Mouse (Mus musculus) lung, embryonic 15.5 days (tissue): ENCODE results near the gene Tmprss7. TPM values are rescaled to one million over a fixed set of nuclear protein-coding genes. Genes with fewer than 3 reads are reported as not detected.

Experiments used
- ATAC-seq: fragments of 200-750 bp; cut with Nextera tagmentation; 2 replicates; pipeline ENCODE4 v1.8.0; 2017; ENCODE audit warnings: moderate number of reproducible peaks, borderline replicate concordance; ENCODE audit not compliant: low FRiP score, low TSS enrichment; ENCODE audit errors: extremely low read depth
- H3K27ac ChIP-seq: fragments of 300-500 bp; sonication (generic); 2 replicates; pipeline ENCODE4 v1.5.1; 2015; ENCODE audit warnings: moderate library complexity, mild to moderate bottlenecking, inconsistent platforms
- H3K27me3 ChIP-seq: fragments of 300-500 bp; sonication (generic); 2 replicates; pipeline ENCODE4 v1.6.1; 2015; ENCODE audit warnings: inconsistent platforms
- H3K36me3 ChIP-seq: fragments of 300-500 bp; sonication (generic); 2 replicates; pipeline ENCODE4 v1.6.1; 2015; ENCODE audit warnings: inconsistent platforms
- H3K4me1 ChIP-seq: fragments of 300-500 bp; sonication (generic); 2 replicates; pipeline ENCODE4 v1.6.1; 2015; ENCODE audit warnings: inconsistent platforms
- H3K4me2 ChIP-seq: fragments of 300-500 bp; sonication (generic); 2 replicates; pipeline ENCODE4 v1.6.1; 2015; ENCODE audit warnings: inconsistent platforms, mild to moderate bottlenecking, moderate library complexity
- H3K4me3 ChIP-seq: fragments of 300-500 bp; sonication (generic); 2 replicates; pipeline ENCODE4 v1.5.1; 2015; ENCODE audit warnings: mild to moderate bottlenecking, inconsistent platforms
- H3K9ac ChIP-seq: fragments of 300-500 bp; sonication (generic); 2 replicates; pipeline ENCODE4 v1.6.1; 2015; ENCODE audit warnings: inconsistent platforms
- H3K9me3 ChIP-seq: fragments of 300-500 bp; sonication (generic); 2 replicates; pipeline ENCODE4 v1.6.1; 2016; ENCODE audit warnings: inconsistent platforms
- WGBS: fragments of 180-500 bp; shearing (Covaris S2); methylation state at CpG from one replicate; pipeline ENCODE4 v1.1.7; 2015; 5-methylcytosine and 5-hydroxymethylcytosine counted together
- polyA plus RNA-seq: library from polyadenylated mRNA; unstranded; fragments of >200 nt; fragmentation: Nextera tagmentation; extraction: Ambion mirVana; gene quantifications from 2 replicates; pipeline ENCODE4 v1.2.1, GENCODE M21; 2015

Gene Tmprss7
- 0.10 TPM in 1 of 2 replicates, not detected in the other for polyA plus RNA-seq

- Histone ChIP-seq H3K4me2 (no peak within 1 kb of the TSS), H3K4me1 (no peaks in the 10 kb centered on the region; the same call in 1 of the 2 replicates), H3K9me3 (no peaks in the 10 kb centered on the region), H3K27me3 (no peaks in the 10 kb centered on the region), H3K9ac (no peak within 1 kb of the TSS), H3K36me3 (no peaks in the 10 kb centered on the region), H3K4me3 (no peak within 1 kb of the TSS), H3K27ac (no peak within 1 kb of the TSS)
- 67% methylated on average over 10 of the region's 10 CpGs for WGBS
- no peak for ATAC-seq
Observed at GRCm38 (mm10) chr16:45693558-45693957, at the start of gene Tmprss7. Gene Tmprss7, minus strand, starts transcription at chr16:45693658.

- H3K4me3 ChIP-seq: peak within 1 kb of the TSS; percentile 93
- H3K36me3 ChIP-seq: peaks cover 11% of the 10 kb centered on the region
- H3K9ac ChIP-seq: peak within 1 kb of the TSS; percentile 93
- peak within 1 kb of the TSS; percentile 67 for H3K4me2 ChIP-seq
- peaks cover 17% of the 10 kb centered on the region for H3K4me1 ChIP-seq
- no peaks in the 10 kb centered on the region for H3K9me3 ChIP-seq
- no peaks in the 10 kb centered on the region for H3K27me3 ChIP-seq
- under 1% methylated on average over 46 of the region's 51 CpGs for whole genome bisulfite sequencing
- peak; percentile 99 for ATAC-seq
- H3K27ac ChIP-seq: peak within 1 kb of the TSS; percentile 97
Observed at GRCm38 (mm10) chr16:45742615-45743476, 49.4 kb upstream of the Tmprss7 start, which contains the start of gene Abhd10. Gene Abhd10, minus strand, starts transcription at chr16:45742955.

- H3K9ac ChIP-seq: no peak overlapping the region
- H3K4me1 ChIP-seq: peaks cover 9% of the 10 kb centered on the region
- H3K36me3 ChIP-seq: peaks cover 31% of the 10 kb centered on the region; the same call in 1 of the 2 replicates
- H3K27me3 ChIP-seq: no peaks in the 10 kb centered on the region
- no peaks in the 10 kb centered on the region for H3K9me3 ChIP-seq
- WGBS: 79% methylated on average over 8 of the region's 8 CpGs
- H3K4me2 ChIP-seq: no peak overlapping the region
- no peak overlapping the region for H3K4me3 ChIP-seq
- no peak for ATAC-seq
- H3K27ac ChIP-seq: no peak overlapping the region
Observed at GRCm38 (mm10) chr16:45737880-45738279, 44.4 kb upstream of the Tmprss7 start.

GRCm38 (mm10) chr16:45736724-45737123, 43.3 kb upstream of the Tmprss7 start:
- Histone ChIP-seq H3K4me3 (no peak overlapping the region), H3K27me3 (no peaks in the 10 kb centered on the region), H3K27ac (no peak overlapping the region), H3K4me2 (no peak overlapping the region), H3K9me3 (no peaks in the 10 kb centered on the region), H3K4me1 (peaks cover 9% of the 10 kb centered on the region), H3K9ac (no peak overlapping the region), H3K36me3 (peaks cover 34% of the 10 kb centered on the region)
- 89% methylated on average over 3 of the region's 3 CpGs for WGBS
- no peak for ATAC-seq

GRCm38 (mm10) chr16:45729163-45729562, 35.7 kb upstream of the Tmprss7 start:
- H3K9me3 ChIP-seq: no peaks in the 10 kb centered on the region
- H3K9ac ChIP-seq: no peak overlapping the region
- no peak overlapping the region for H3K27ac ChIP-seq
- H3K36me3 ChIP-seq: peaks cover 31% of the 10 kb centered on the region
- H3K4me3 ChIP-seq: no peak overlapping the region
- H3K4me1 ChIP-seq: peaks cover 6% of the 10 kb centered on the region
- ATAC-seq: no peak
- WGBS: 75% methylated on average over 5 of the region's 5 CpGs
- H3K27me3 ChIP-seq: peaks cover 6% of the 10 kb centered on the region; the same call in 1 of the 2 replicates
- H3K4me2 ChIP-seq: no peak overlapping the region

- 0 out of 2 replicates have a peak, but pooled peaks have one; percentile 34 for ATAC-seq
Observed at GRCm38 (mm10) chr16:45724742-45725102, 31.3 kb upstream of the Tmprss7 start.

GRCm38 (mm10) chr16:45724061-45724741, 30.7 kb upstream of the Tmprss7 start, which contains the start of gene Tagln3:
Gene Tagln3, minus strand, starts transcription at chr16:45724608.
- no peak within 1 kb of the TSS for H3K27ac ChIP-seq
- ATAC-seq: peak; percentile 60; the same call in 1 of the 2 replicates
- H3K27me3 ChIP-seq: peaks cover 6% of the 10 kb centered on the region; the same call in 1 of the 2 replicates
- H3K36me3 ChIP-seq: peaks cover 6% of the 10 kb centered on the region; the same call in 1 of the 2 replicates
- peak within 1 kb of the TSS; percentile 92 for H3K4me2 ChIP-seq
- H3K4me1 ChIP-seq: peaks cover 11% of the 10 kb centered on the region
- peak within 1 kb of the TSS; percentile 40 for H3K9ac ChIP-seq
- no peaks in the 10 kb centered on the region for H3K9me3 ChIP-seq
- WGBS: 1% methylated on average over 30 of the region's 30 CpGs
- peak within 1 kb of the TSS; percentile 47 for H3K4me3 ChIP-seq

More at GRCm38 (mm10) chr16:45724742-45725102, 31.3 kb upstream of the Tmprss7 start:
- no peak overlapping the region for H3K27ac ChIP-seq
- H3K9ac ChIP-seq: peak overlapping the region; percentile 40
- peak overlapping the region; percentile 47 for H3K4me3 ChIP-seq
- peaks cover 11% of the 10 kb centered on the region for H3K4me1 ChIP-seq
- WGBS: 2% methylated on average over 10 of the region's 10 CpGs
- H3K36me3 ChIP-seq: peaks cover 7% of the 10 kb centered on the region; the same call in 1 of the 2 replicates
- H3K9me3 ChIP-seq: no peaks in the 10 kb centered on the region
- H3K4me2 ChIP-seq: peak overlapping the region; percentile 92
- peaks cover 6% of the 10 kb centered on the region; the same call in 1 of the 2 replicates for H3K27me3 ChIP-seq

- no peak for ATAC-seq
- Histone ChIP-seq H3K36me3 (no peaks in the 10 kb centered on the region), H3K4me3 (peak overlapping the region; percentile 47), H3K9ac (peak overlapping the region; percentile 40; the same call in 1 of the 2 replicates), H3K4me1 (peaks cover 11% of the 10 kb centered on the region), H3K9me3 (no peaks in the 10 kb centered on the region), H3K27ac (no peak overlapping the region), H3K4me2 (peak overlapping the region; percentile 92), H3K27me3 (peaks cover 6% of the 10 kb centered on the region; the same call in 1 of the 2 replicates)
- 56% methylated on average over 6 of the region's 6 CpGs for WGBS
Observed at GRCm38 (mm10) chr16:45723172-45723901, 29.9 kb upstream of the Tmprss7 start.

GRCm38 (mm10) chr16:45722460-45722951, 29.0 kb upstream of the Tmprss7 start:
- WGBS: 56% methylated on average over 3 of the region's 3 CpGs
- Histone ChIP-seq H3K9ac (no peak overlapping the region), H3K9me3 (no peaks in the 10 kb centered on the region), H3K4me1 (peaks cover 11% of the 10 kb centered on the region), H3K36me3 (no peaks in the 10 kb centered on the region), H3K4me2 (no peak overlapping the region), H3K27me3 (peaks cover 6% of the 10 kb centered on the region; the same call in 1 of the 2 replicates), H3K4me3 (no peak overlapping the region), H3K27ac (no peak overlapping the region)
- ATAC-seq: no peak

GRCm38 (mm10) chr16:45720022-45720630, 26.7 kb upstream of the Tmprss7 start:
- no peaks in the 10 kb centered on the region for H3K36me3 ChIP-seq
- H3K27me3 ChIP-seq: peaks cover 6% of the 10 kb centered on the region; the same call in 1 of the 2 replicates
- H3K4me1 ChIP-seq: peaks cover 11% of the 10 kb centered on the region
- no peak overlapping the region for H3K4me2 ChIP-seq
- H3K9me3 ChIP-seq: 0 out of 2 replicates have a peak, but pooled peaks cover 5% of the 10 kb centered on the region
- H3K9ac ChIP-seq: no peak overlapping the region
- 82% methylated on average over 10 of the region's 10 CpGs for WGBS
- no peak overlapping the region for H3K27ac ChIP-seq
- H3K4me3 ChIP-seq: no peak overlapping the region
- ATAC-seq: no peak
